Mouse (Mus musculus) gonadal fat pad, adult 2 months (tissue): Measurements from ENCODE around the gene Akr1b8. TPM values are rescaled to one million over a fixed set of nuclear protein-coding genes. Genes with fewer than 3 reads are reported as not detected.
"Not testable (repeated sequence)": the region's sequence is repeated elsewhere in the genome, so short reads cannot be mapped to it uniquely, and the experiment has no call there.

Source experiments
- DNase-seq: peaks from one replicate; pipeline ENCODE4 v3.0.0-alpha.2; 2012; ENCODE audit warnings: low read depth
- polyA plus RNA-seq: library from polyadenylated mRNA; depleted of rRNA; stranded (reverse); fragments of >200 nt; gene quantifications from 2 replicates; pipeline ENCODE4 v1.2.3, GENCODE M21; 2012; rRNA removed

Gene Akr1b8
- polyA plus RNA-seq, 1 experiment = 15.1 TPM

- DNase-seq = no peak
Measured at GRCm38 (mm10) chr6:34400696-34401095, 46.8 kb downstream of the Akr1b8 start.

- no peak for DNase-seq
Measured at GRCm38 (mm10) chr6:34406746-34407145, 52.8 kb downstream of the Akr1b8 start.

- DNase-seq = no peak
Measured at GRCm38 (mm10) chr6:34407403-34407802, 53.5 kb downstream of the Akr1b8 start.

- DNase-seq = no peak
Measured at GRCm38 (mm10) chr6:34412023-34412422, 58.1 kb downstream of the Akr1b8 start, which contains the start of gene Akr1b7. Gene Akr1b7 (plus strand): TSS chr6:34412334.

- DNase-seq = no peak
Measured at GRCm38 (mm10) chr6:34412688-34413087, 58.8 kb downstream of the Akr1b8 start.

GRCm38 (mm10) chr6:34413386-34413785, 59.5 kb downstream of the Akr1b8 start:
- not testable (repeated sequence) for DNase-seq

GRCm38 (mm10) chr6:34416521-34416920, 62.6 kb downstream of the Akr1b8 start:
- DNase-seq = no peak

Other genes starting within 250 kb of the Akr1b8 start
- 46.9 and 63.9 TPM in 2 replicates for gene Slc35b4, start 177.0 kb upstream of the Akr1b8 start, polyA plus RNA-seq
- gene Akr1b3, start 36.6 kb upstream of the Akr1b8 start, polyA plus RNA-seq = 114 and 187 TPM in 2 replicates
- gene Akr1b10, start 30.1 kb downstream of the Akr1b8 start, polyA plus RNA-seq = 42.6 and 44.5 TPM in 2 replicates
- gene Akr1b7, start 58.2 kb downstream of the Akr1b8 start, polyA plus RNA-seq = 497 and 1,133 TPM in 2 replicates
- 23.4 and 28.3 TPM in 2 replicates for gene Bpgm, start 122.1 kb downstream of the Akr1b8 start, polyA plus RNA-seq
- gene Cald1, start 244.4 kb downstream of the Akr1b8 start, polyA plus RNA-seq = 38.2 and 39.6 TPM in 2 replicates